Mouse (Mus musculus) spleen, postnatal 14 days (tissue): ENCODE measurements at regions not wholly inside any gene's neighbourhood (a gene's known extent, or its start where the extent isn't known, plus 50 kb on each side); places are given as distances from the start of the nearest gene placed in this dataset.

Experiments
- DNase-seq, 2 experiments: peaks; one replicate each; pipeline ENCODE4 v3.0.0; 2021 to 2022; ENCODE audit warnings: low spot score in 2 of 2

DNA sequence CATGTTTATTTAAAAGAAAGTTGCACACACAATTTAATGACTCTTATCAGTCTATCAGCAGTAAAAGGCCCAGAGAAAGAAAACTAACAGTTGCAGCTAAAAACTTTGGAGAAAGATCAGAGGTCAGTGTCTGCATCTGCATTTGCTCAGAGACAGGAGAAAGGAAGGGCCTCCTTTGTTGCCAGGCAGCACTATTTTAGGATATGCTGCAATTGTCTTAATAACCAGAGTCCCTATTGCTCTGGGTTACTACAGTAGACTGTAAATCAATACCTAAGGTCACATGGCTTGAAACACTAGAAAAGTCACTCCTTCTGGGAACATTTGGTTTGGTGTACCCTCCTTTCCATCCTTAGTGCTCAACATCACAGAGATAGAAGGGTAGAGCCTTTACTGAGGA lies 175.7 kb downstream of the Hdgfl1 start:
- DNase-seq = no peak

DNA sequence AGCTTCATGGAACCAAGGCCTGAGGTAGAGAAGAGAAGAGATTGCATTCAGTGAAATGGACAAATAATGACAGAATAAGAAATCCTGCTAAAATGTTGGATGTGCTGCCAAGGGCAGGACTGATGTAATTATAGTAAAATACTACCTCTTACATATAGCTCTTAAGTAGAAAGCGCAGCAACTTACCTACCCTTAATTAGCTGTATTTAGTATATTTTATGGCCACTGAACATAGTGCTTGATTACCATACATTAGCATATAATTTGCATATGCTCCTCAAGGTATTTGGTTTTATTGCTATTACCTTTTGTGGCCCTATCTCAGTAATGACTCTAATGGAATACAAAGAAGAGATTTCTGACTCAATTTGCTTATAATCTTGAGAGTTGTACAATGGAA lies 176.2 kb downstream of the Hdgfl1 start:
- DNase-seq = no peak

DNA sequence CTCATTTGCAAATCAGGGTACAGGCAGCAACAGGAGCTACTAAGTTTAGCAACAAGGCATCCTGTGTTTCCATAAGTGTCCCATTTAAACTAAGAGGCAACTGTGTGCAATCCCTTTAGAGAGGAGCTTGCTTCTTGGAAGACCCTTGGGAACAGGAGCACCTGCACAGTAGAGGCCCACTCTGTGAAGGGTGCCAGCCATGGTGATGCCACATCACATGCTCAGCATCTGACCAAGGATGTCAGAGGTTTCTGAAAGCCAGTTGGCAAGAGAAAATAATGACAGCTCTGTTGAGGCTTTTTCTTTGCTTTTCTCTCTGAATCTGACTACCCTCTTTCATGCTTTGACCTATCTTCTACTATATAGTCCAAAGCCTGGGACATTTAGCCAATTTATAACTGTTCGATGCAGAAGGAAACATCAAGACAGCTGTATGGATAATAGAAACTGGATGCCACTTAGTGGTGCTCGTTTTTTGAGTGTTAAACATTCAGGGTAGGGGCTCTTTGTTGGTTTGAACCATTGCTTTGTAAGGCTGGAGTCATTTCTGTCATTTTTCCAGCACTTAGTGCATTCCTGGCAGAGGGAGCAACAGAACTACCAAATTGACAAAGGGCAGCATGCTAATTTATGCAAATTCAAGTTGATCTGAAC lies 193.9 kb downstream of the Hdgfl1 start:
- no peak for DNase-seq

DNA sequence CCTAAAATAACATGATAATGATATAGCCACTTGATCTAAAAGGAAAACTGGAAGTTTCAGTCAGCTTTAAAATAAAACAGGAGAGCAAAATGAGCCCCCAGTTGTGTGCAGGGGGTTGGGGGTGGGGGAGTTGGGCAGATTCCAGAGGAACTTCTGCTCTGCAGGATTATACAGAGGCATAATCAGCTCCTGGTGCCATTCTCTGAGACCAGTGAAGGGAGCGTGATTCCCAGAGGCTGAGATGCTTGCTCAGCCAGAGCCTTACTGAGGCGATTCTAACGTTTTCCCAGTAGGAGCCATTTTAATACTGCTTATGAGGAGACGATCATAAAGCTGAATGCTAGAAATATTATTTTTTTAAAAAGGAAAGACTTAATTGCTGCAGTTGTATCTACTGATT lies 200.5 kb downstream of the Hdgfl1 start:
- no peak for DNase-seq

DNA sequence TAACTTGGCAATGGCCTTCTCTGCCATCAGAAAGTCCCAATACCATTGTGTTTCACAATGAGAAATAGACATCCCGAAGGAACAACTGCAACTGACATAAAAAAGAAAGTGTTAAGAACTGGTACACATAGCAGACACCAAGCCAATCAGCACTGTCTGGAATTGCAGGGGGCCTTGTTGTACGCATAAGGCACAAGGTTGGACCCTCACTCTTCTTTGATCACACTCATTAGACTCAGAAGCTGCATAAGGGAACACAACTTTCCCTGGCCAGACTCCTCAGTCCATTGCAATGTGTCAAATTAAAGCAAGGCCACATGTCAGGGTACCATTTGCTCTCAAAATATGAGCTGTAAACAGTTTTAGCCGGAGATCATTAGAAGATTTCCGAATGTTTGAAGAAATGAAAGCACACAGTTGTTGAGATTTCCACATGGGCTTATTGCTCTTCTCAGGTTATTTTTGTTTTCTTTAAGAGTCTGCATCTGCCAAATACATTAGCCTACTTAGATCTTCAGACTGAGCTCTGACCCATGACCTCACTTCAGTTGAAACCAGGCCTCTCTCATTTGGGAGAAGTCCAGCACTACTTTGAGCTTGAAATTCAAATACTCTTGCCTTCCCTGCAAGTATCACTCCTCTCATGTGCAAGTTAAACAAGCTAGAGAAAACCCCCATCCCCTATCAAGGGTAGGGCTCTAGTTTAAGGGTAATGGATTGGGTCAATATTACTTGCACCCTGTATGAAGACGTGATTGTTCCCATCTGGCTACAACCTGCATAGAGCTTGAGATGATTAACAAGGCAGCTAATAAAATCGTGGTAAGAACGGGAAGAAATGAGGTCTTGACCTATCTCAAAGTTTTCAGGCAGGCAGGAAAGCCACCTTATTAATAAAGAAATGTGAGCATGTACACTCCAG lies 204.8 kb downstream of the Hdgfl1 start:
- no peak for DNase-seq

DNA sequence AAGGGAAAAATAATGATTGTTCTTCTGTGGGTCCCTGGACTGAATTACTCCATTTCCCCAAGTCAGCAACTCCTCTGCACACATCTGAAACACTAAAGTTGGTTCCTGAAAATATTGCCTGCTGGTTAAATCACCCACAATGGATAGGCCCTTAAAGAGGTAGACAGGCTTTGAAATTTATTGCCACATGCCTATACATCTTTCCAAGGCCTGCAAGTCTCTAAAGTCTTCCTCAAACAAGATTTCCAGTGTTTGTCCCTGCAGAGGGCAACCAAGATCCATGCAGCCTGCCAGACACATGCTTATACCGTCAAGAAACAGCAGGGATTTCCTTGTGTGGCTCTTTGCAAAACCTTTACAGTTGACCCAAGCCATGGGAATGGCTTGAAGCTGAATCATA lies 211.6 kb downstream of the Hdgfl1 start:
- DNase-seq = no peak

DNA sequence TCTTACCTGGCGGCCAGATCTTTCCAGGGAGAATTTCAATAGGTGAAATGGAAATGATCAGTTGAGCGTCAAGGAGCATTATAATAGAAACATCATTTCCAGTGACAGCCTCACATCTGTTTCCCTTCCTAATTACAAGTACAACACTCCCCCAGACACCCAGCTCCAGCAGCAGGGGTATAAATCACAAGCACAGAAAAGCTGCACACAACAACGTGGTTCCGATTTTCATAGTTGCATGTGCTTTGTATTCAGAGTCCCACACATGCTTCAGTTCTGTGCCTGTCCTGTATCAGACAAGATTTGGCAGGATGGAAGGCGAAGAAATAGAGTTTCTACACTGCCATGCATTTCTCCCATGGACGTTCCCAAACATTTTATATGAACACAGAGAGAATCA lies 215.7 kb downstream of the Hdgfl1 start:
- DNase-seq = no peak

DNA sequence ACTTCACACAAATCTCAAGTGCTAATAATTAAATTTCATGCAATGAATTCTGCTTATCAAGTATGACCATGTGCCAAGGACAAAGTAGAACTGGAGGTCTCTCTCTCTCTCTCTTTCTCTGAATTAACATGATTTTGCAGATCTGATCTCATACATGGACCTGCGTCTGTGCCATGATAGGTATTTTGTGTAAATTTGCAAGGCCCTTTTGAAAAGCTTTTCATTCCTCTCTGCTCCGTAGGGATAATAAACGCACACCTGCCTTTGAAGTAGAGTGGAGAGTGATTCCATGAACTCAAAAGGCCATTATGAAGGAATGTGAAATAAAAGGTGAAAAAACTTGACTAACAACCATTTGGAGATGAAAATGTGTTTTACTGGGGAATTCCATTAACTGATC lies 217.8 kb downstream of the Hdgfl1 start:
- DNase-seq = no peak

DNA sequence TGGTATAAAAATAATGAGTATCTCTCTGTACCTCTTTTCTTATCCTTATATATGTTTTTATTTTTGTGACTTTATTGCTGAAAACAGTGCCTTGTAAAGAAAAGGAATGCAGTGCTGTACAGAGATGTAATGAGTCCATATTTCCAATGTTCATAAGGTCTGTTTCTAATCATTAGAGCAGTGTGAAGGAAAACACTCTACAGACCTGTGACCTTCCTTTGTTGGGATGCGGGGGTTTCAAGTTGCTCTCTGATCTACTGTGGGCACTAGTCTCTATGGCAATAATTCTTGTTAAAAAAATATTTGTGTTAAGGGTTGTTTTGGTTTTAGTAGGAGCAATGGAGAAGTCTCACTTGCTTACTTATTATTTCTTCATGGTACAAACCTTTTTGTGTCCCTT lies 231.0 kb downstream of the Hdgfl1 start:
- no peak for DNase-seq

DNA sequence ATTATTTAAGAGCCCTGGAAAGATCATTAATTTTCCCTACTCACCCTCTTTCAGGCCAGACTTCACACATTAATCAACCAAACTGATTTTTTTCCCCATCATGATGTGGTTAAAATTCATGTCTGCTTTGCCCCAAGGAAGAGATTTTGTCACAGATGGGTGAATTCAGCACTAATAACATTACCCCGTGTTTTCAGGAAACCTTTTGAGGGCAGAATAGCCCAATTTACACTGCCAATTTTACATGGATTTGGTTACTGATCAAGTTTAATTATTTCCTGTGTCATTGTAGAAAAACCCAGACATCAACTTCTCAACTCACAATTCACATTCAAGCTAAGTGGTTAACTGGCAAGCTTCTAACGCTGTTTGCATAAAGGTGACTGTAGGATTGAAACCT lies 233.4 kb downstream of the Hdgfl1 start:
- DNase-seq = no peak

DNA sequence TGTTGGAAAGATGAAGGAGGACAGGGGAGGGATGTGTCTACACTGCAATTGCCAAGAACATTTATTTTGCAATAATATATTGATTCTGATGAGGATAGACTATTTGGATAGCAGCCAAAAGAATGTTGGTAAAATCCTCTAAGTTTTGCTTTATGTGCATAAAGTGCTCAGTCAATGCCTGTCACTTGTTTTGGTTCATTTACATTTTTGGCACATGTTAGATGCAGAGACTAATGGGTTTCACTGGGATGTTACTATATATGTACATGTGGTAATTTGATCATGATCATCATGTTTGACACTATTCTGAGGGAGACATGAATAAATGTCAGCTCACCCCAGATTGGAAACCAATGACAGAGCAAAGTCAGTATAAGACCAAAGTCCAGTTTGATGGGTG lies 237.2 kb downstream of the Hdgfl1 start:
- DNase-seq = no peak

DNA sequence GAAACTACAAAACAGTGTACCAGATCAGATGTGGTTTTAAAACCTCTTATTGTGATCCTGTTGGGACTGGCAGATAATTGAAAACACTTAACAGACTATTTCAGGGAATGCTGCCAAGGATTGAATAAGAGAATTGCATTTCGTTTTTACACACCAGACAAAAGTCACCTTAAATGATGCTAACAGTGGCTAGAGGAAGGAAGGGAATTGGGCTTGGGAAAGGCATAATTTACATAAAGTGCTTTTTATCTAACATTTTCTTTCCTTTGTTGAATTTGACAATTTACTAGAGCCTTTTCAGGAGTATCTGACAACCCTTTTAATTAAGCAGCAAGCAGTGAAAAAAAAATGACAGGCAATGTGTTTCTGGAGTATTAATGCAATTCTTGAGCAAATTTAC lies 250.9 kb downstream of the Hdgfl1 start:
- DNase-seq = no peak

DNA sequence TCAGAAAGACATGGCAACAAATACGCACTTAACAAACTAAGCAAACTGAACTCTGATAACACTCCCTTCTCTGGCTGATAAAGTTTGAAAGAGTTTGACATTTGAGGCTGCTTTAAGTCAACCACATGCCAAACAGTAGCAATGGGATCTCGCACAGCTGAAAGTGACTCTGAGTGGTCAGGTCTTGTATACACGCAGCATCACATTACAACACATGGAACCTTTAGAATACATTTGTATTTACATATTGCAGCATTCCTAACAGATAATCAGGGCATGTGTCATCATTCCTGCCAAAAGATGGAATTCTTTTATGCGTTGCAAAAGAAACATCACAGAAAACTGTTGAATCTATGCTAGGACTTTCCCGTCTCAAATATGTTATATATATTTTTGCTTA lies 251.5 kb downstream of the Hdgfl1 start:
- no peak for DNase-seq

DNA sequence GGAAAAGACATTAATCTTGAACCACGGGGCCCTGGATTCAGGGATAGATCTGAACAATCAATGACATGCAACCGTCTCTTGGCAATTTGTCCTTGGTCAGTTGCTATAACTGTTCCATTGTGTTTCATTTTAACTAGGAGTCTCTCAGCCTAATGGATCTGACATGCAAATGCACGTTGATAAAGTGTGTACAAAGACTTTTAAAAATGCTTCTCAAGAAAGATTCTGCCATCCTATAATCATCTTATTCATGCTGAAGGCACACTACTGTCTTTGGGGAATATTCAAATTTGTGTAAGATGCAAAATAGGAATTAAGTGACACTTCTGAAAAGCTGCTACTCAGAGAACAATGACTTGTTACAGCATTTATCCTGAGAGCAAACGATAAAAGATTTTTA lies 252.3 kb downstream of the Hdgfl1 start:
- no peak for DNase-seq

DNA sequence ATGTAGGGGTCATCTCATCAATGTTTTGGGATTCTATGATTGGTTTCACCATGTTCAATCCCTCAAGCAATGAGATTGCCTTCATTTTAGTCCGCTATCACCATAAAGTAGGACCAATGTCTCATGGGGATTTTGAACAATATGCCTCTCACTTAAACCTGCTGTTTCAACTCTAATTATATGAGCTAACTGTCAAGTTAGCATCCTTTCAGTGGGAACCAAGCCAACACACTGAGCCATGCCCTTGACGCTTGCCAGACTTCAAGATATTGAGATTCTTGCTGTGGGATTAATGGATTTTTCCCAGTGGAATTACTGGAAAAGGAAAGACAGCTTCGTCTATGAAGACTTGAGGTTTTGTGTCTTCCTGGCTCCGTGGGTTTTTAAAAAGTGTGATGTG lies 259.5 kb downstream of the Hdgfl1 start:
- no peak for DNase-seq

DNA sequence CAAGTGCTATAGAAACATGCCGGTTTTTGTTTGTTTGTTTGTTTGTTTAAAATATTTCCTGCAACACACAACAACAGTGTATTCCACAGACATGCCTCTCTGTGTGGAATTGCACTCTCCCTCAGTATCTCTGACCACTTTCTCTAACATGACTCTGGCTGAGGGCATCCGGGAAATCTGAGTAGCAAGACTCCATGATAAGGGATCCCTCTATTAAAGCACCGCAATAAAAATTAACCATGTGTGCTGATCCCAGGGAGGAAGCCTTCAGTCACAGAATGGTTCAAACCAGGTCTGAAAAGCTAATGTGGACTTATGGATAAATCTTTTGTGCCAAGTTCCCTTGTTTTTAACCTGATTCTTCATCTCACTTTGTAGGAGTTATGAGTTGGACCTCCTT lies 260.1 kb downstream of the Hdgfl1 start:
- DNase-seq = no peak

DNA sequence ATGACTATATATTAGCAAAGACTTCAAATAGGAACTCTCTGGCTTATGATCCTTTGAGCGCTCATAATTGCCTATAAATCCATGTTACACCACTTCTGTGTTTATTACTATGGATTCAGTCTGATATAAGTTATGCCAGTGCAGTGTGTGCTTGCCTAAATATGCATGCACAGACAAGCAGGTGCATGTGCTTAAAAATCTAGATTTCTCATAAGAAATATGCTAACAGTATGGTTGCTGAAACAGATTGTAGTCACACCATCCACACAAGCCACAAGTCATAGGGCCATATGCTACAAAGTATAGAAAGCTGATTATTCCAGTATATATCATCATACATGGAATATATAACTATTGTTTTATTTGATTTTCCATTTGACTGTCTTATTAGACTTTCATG lies 266.2 kb downstream of the Hdgfl1 start:
- DNase-seq = no peak

DNA sequence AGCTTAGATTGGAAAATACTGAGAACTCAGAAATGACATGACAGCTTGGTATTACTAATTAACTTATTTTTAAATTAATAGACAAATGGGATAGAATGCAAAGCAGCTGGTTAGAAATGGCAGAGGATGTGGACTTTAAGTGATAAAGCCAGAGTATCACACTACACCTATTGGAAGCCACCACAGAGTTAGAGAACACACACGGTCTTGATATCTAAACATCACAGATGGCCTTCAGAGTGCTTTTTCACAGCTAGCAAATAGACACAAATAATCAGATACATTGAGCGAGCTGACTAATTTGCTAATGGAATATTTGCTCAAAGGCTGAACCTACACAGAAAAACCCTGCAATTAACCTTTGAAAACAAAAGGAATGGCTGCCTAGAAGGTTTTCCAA lies 272.9 kb downstream of the Hdgfl1 start:
- no peak for DNase-seq

DNA sequence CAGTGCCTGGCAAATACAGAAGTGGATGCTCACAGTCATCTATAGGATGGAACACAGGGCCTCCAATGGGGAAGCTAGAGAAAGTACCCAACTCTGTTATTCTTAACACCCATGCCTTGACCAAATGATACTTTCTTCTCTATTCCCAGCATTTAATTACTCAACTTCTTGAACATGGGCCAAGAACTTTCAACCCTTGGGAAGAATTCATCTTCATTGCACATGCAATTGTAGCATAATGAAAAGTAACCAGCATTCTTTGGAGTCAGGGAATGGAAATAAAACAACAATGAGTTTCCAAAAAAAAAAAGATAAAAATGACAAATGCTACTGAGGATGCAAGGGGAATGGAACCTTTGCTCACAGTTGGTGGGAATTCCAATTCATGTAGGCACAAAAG lies 274.1 kb downstream of the Hdgfl1 start:
- DNase-seq = no peak

DNA sequence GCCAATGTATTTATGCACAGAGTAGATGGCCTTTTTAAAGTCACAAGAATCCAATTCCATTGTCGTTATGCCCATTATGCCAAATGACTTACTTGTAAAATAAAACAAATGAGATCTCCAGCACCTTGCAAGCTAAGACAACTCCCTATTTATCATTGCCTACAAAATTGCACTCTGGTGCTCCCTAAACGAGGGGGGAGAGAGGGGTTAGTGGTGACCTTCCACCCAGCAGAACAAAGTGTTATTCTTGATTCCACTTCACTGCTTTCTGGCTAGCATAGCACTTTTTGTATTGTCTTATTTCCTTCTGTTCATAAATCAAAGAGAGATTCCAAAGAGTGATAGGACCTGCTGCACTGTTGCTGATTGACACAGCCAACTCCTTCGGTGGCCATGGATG lies 300.6 kb downstream of the Hdgfl1 start:
- no peak for DNase-seq

DNA sequence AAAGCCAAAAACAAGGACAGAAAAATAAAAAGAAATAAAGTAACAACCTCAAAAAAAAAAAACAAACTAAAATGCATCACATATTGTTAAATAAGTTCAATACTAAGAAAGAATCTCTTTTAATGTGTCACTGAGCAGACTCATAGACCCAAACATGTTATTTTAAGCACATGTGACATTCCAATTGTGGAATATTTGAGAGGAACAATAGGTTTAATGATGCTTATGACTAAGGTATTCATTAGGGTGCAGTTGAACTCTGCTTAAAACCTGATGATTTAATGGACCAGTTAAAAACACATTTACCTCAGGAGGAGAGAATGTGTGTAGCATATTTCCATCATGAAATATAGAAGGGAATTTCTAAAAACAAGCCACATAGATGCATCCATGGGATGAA lies 302.4 kb downstream of the Hdgfl1 start:
- no peak for DNase-seq

DNA sequence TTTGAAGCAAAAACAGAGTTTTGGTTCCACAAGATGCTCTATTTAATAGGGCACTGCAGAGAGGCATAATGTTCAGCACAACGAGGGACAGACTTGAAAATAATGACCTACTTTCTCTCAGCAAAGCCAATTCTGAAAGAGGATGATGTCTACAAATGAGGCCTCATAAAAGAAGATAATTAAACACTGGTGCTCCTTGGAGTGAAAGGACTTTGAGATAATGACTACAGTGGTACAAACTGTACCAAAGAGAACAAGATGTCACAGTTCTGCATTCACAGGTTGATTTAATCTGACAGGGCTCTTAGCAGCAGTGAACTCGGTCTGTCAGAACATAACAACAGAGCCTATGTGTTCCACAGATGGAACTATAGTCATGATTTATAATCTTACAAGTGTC lies 305.4 kb downstream of the Hdgfl1 start:
- DNase-seq = no peak

DNA sequence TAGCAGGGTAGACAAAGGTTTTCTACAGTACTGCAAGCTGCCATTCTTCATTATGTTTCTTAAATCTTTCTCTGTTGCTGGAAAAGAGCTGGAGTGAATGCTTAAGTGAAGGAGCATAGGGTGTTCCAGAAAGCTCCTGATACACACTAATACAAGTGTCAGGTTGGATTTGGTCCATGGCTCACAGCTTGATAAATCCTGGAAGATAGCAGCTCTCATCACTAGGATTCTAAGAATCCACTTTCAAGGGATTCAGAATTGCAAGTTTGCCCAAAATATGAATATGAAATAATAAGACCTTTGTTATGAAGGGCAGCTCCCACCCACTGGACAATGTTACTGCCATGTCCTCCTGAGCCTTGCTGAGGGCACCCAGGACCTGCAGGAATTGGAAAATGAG lies 305.9 kb downstream of the Hdgfl1 start:
- no peak for DNase-seq
